Mouse (Mus musculus): ENCODE measurements around the gene Magi2. TPM values are rescaled to one million over a fixed set of nuclear protein-coding genes. Genes with fewer than 3 reads are reported as not detected.

The Magi2 gene
- polyA plus RNA-seq, 1 experiment from 2014 or later, result 6.8 TPM

GRCm38 (mm10) chr5:20469721-20470120 lies 1242.9 kb downstream of the Magi2 start:
- no peaks in the 10 kb centered on the region for H3K36me3 ChIP-seq
- H3K4me1 ChIP-seq, result no peaks in the 10 kb centered on the region
- WGBS, result 85% methylated on average over 3 of the region's 3 CpGs
- H3K9ac ChIP-seq, result no peak overlapping the region
- ATAC-seq (ENCODE audit: low FRiP score, low read depth), result no peak
- H3K4me2 ChIP-seq (replicated peaks), result no peak overlapping the region
- H3K27me3 ChIP-seq, result no peaks in the 10 kb centered on the region
- H3K9me3 ChIP-seq, result no peaks in the 10 kb centered on the region
- H3K4me3 ChIP-seq, result no peak overlapping the region
- no peak overlapping the region for H3K27ac ChIP-seq

DNA sequence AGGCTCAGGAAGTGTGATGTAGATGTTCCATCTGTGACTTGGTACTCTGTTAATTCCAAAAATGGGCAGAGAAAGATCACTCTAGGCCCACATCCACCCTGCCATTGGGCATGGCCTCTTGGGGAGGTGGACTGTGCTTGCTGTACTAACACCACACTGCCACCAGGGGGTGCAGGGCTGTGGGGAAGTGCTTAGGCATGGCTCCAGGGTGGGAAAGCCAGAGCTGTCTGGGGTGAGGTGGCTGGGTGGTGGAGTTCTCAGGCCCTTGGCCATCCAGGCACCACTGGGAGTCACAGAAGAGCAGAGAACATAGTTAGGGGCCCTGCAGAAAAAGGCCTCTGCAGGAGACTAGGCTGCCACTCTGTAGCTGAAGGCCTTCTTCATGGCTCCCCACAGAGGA lies 1243.6 kb downstream of the Magi2 start:
- Histone ChIP-seq H3K9ac (no peak overlapping the region), H3K4me1 (no peaks in the 10 kb centered on the region), H3K9me3 (no peaks in the 10 kb centered on the region), H3K27ac (no peak overlapping the region), H3K36me3 (no peaks in the 10 kb centered on the region), H3K27me3 (no peaks in the 10 kb centered on the region), H3K4me3 (no peak overlapping the region), H3K4me2 (replicated peaks) (no peak overlapping the region)
- ATAC-seq (ENCODE audit: low FRiP score, low read depth), result no peak

- H3K4me1 ChIP-seq, result peaks cover under 1% of the 10 kb centered on the region; the same call in 1 of the 2 replicates
- no peak overlapping the region for H3K4me2 ChIP-seq (replicated peaks)
- ATAC-seq (ENCODE audit: low FRiP score, low read depth), result no peak
- no peak overlapping the region for H3K27ac ChIP-seq
- H3K9me3 ChIP-seq, result no peaks in the 10 kb centered on the region
- H3K36me3 ChIP-seq, result no peaks in the 10 kb centered on the region
- 81% methylated on average over 7 of the region's 7 CpGs for WGBS
- no peak overlapping the region for H3K4me3 ChIP-seq
- no peaks in the 10 kb centered on the region for H3K27me3 ChIP-seq
- H3K9ac ChIP-seq, result no peak overlapping the region
These were observed 1257.7 kb downstream of the Magi2 start for GRCm38 (mm10) chr5:20484505-20484904.

DNA sequence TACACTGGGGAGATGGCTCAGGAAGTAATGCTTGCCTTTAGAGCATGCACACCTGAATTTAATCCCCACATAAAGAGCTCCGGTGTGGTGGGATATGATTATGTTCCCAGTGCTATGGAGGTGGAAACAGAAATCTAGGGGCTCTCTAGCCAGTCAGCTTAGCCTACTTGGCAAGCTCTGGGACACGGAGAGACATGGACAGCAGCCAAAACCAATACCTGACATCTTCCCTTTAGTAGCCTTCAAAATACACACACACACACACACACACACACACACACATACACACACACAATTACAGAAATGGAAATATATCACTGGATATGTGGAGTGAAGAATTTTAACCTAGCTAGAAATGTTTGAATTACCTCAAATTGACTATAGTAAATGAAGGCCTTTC lies 1265.1 kb downstream of the Magi2 start:
- Histone ChIP-seq H3K4me1 (peaks cover 13% of the 10 kb centered on the region), H3K36me3 (no peaks in the 10 kb centered on the region), H3K4me2 (replicated peaks) (no peak overlapping the region), H3K4me3 (no peak overlapping the region), H3K9ac (no peak overlapping the region), H3K27me3 (no peaks in the 10 kb centered on the region), H3K27ac (no peak overlapping the region), H3K9me3 (no peaks in the 10 kb centered on the region)
- ATAC-seq (ENCODE audit: low FRiP score, low read depth), result no peak; the same call in 1 of the 2 replicates
- WGBS, result 67% methylated on average over 2 of the region's 2 CpGs

DNA sequence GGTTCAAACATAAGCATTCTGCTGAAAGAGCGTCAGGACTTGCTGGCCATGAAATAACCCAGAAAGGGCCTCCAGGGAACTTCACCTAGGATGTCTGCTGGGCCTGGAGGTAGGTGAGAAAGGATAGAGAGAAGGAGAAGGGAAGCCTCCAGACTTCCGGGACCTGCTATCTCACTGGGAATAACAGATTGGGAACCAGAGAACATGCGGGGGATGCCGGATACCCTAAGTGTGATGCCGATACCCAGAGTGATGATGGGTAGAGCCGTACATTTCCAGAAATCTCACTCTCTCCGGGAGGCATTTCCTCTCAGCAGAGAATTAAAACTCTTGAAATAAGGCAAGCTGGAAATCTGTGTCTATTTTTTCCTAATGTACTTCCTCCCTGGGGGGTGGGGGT lies 1265.8 kb downstream of the Magi2 start:
- ATAC-seq (ENCODE audit: low FRiP score, low read depth), result no peak
- no peaks in the 10 kb centered on the region for H3K36me3 ChIP-seq
- 86% methylated on average over 7 of the region's 7 CpGs for WGBS
- peaks cover 17% of the 10 kb centered on the region for H3K4me1 ChIP-seq
- no peaks in the 10 kb centered on the region for H3K27me3 ChIP-seq
- H3K27ac ChIP-seq, result no peak overlapping the region
- no peaks in the 10 kb centered on the region for H3K9me3 ChIP-seq
- no peak overlapping the region for H3K9ac ChIP-seq
- no peak overlapping the region for H3K4me2 ChIP-seq (replicated peaks)
- H3K4me3 ChIP-seq, result no peak overlapping the region

DNA sequence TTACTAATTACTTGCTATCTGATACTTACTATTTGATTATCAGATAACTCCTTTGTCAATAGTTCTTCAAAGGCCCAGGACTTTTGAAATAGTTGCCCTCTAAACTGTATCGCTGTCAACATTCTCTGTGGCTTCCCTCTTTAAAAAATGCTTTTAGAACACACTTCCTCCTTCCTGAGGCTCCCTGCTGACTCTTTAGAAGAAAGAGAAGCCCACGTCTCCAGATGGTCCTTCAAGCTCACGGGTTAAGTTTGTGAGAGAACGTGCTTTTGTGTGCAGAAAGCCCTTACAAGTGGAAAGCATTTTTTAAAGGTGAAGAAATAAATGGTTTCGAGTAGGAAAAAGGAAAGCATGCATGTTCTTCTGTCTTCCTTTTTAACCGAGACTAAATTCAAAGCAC lies 1267.2 kb downstream of the Magi2 start:
- H3K27me3 ChIP-seq, result no peaks in the 10 kb centered on the region
- no peak overlapping the region for H3K9ac ChIP-seq
- peaks cover 19% of the 10 kb centered on the region for H3K4me1 ChIP-seq
- H3K9me3 ChIP-seq, result no peaks in the 10 kb centered on the region
- H3K4me3 ChIP-seq, result no peak overlapping the region
- WGBS, result 45% methylated on average over 6 of the region's 6 CpGs
- no peak overlapping the region for H3K4me2 ChIP-seq (replicated peaks)
- no peaks in the 10 kb centered on the region for H3K36me3 ChIP-seq
- ATAC-seq (ENCODE audit: low FRiP score, low read depth), result no peak
- H3K27ac ChIP-seq, result no peak overlapping the region

GRCm38 (mm10) chr5:20496924-20497323 lies 1270.1 kb downstream of the Magi2 start:
- Histone ChIP-seq H3K9ac (no peak overlapping the region), H3K27ac (no peak overlapping the region), H3K36me3 (no peaks in the 10 kb centered on the region), H3K27me3 (no peaks in the 10 kb centered on the region), H3K4me1 (peaks cover 7% of the 10 kb centered on the region), H3K4me2 (replicated peaks) (no peak overlapping the region), H3K9me3 (no peaks in the 10 kb centered on the region), H3K4me3 (no peak overlapping the region)
- WGBS, result 17% methylated on average over 8 of the region's 8 CpGs
- peak; percentile 51; the same call in 1 of the 2 replicates for ATAC-seq (ENCODE audit: low FRiP score, low read depth)

GRCm38 (mm10) chr5:20499031-20499600 lies 1272.3 kb downstream of the Magi2 start:
- no peak overlapping the region for H3K9ac ChIP-seq
- no peak overlapping the region for H3K4me2 ChIP-seq (replicated peaks)
- ATAC-seq (ENCODE audit: low FRiP score, low read depth), result no peak
- WGBS, result 48% methylated on average over 9 of the region's 9 CpGs
- no peaks in the 10 kb centered on the region for H3K36me3 ChIP-seq
- no peak overlapping the region for H3K4me3 ChIP-seq
- H3K4me1 ChIP-seq, result peaks cover 7% of the 10 kb centered on the region
- H3K27ac ChIP-seq, result no peak overlapping the region
- no peaks in the 10 kb centered on the region for H3K9me3 ChIP-seq
- no peaks in the 10 kb centered on the region for H3K27me3 ChIP-seq

DNA sequence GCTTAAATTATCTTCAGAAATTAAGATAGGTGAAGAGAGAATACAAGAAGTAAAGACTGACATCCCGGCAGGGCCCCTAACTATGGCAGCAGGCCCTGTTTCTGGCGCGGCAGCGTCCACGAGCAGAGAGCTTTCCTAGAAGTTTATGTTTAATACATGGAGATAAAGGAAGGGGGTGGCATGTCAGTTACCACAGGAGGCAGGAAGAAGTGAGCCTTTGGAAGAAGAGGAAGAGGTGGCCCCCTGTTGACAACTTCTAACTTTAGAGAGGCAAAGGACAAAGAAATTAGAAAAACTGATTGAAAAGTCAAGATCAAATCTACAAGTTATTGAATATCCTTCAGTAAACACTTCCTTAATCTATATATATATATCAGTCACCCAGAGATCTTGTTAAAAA lies 1281.8 kb downstream of the Magi2 start:
- Histone ChIP-seq H3K4me1 (peaks cover 7% of the 10 kb centered on the region), H3K9me3 (no peaks in the 10 kb centered on the region), H3K36me3 (no peaks in the 10 kb centered on the region), H3K9ac (no peak overlapping the region), H3K27ac (no peak overlapping the region), H3K4me2 (replicated peaks) (no peak overlapping the region), H3K27me3 (no peaks in the 10 kb centered on the region; the same call in 1 of the 2 replicates), H3K4me3 (no peak overlapping the region)
- no peak for ATAC-seq (ENCODE audit: low FRiP score, low read depth)
- 67% methylated on average over 5 of the region's 5 CpGs for WGBS

DNA sequence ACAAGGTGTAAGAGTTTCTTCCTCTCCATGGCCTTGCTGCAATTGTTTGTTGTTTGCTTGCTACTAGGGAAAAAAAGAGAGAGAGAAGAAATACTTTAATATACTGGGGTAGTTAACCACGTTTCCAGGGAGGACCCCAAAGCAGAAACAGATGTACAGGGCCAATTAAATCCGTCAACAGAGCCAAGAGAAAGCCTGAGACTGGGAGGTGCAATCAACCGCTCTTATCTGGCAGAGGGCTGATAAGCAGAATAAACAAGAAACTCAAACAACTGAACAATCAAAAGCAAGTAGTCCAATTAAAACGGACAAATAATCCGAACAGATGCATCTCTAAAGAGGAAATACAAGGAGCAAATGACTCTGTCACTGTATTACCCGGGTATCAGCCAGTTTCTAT lies 1282.8 kb downstream of the Magi2 start:
- WGBS, result 17% methylated on average over 6 of the region's 6 CpGs
- no peak overlapping the region for H3K27ac ChIP-seq

DNA sequence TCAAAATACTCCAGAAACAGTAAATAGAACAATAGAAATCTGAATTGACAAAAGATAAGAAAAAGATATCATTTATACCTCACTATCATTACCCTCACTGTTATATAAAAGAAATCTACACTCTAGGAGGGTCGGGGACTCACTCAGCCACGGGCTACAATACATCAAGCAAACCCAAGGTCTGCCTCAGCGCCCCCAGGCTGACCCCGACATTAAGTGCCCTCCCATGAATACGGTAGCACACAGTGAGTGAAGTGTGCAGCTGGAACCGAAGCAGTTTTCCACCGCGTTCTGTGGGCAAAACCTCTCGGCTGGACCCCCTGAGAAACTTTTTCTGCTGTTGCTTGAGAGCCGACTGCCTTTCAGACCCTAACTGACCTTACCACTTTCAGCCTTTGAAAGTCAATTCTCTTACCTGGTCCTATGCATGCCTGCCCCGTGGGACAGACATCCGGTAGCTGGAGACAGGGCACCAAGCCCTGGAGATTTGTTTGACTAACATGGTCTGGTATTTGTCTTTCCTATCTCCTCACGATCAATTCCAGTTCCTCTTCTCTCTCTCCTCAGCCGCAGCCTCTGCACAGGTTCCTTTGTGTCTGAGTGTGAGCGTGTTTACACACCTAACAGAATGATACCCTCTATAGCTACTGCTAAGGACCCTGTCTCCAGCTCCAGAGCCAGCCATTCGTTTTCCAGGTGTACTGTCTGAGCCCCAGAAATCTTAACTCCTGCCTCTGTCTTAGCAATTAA lies 1285.7 kb downstream of the Magi2 start:
- no peaks in the 10 kb centered on the region; the same call in 1 of the 2 replicates for H3K27me3 ChIP-seq
- ATAC-seq (ENCODE audit: low FRiP score, low read depth), result 0 out of 2 replicates have a peak, but pooled peaks have one; percentile 40
- H3K4me3 ChIP-seq, result no peak overlapping the region
- 29% methylated on average over 16 of the region's 16 CpGs for WGBS
- no peaks in the 10 kb centered on the region for H3K36me3 ChIP-seq
- H3K4me2 ChIP-seq (replicated peaks), result peak overlapping the region; percentile 14; the same call in 1 of the 2 replicates
- no peak overlapping the region for H3K9ac ChIP-seq
- no peaks in the 10 kb centered on the region for H3K9me3 ChIP-seq
- H3K27ac ChIP-seq, result no peak overlapping the region
- peaks cover 7% of the 10 kb centered on the region for H3K4me1 ChIP-seq

More for the DNA sequence above, 1282.8 kb downstream of the Magi2 start:
- Histone ChIP-seq H3K9me3 (no peaks in the 10 kb centered on the region), H3K4me3 (no peak overlapping the region), H3K9ac (no peak overlapping the region), H3K36me3 (no peaks in the 10 kb centered on the region), H3K27me3 (no peaks in the 10 kb centered on the region; the same call in 1 of the 2 replicates), H3K4me2 (replicated peaks) (no peak overlapping the region), H3K4me1 (peaks cover 7% of the 10 kb centered on the region)
- ATAC-seq (ENCODE audit: low FRiP score, low read depth), result no peak

DNA sequence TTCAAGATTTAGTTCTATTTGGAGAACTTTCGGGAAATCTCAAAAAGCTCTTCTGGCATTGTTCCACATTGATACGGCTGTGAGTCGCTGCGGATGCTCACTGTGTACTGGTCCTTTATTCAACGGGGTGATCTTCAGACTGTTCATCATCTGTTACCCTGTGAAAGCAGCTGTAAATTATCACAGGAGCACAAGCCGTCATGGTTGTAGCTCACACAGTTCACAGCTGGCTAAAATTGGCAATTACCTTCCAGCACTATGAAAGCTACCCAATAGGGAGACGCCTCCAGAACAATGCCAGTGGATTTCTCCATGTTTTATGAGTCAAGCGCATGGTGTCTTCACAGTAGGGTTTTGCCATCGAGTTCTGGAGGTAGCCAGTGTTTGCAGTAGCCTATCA lies 1294.8 kb downstream of the Magi2 start:
- H3K4me2 ChIP-seq (replicated peaks), result no peak overlapping the region
- ATAC-seq (ENCODE audit: low FRiP score, low read depth), result no peak

More for the DNA sequence above, 1294.8 kb downstream of the Magi2 start:
- H3K4me1 ChIP-seq, result no peaks in the 10 kb centered on the region
- no peaks in the 10 kb centered on the region for H3K9me3 ChIP-seq
- no peaks in the 10 kb centered on the region for H3K27me3 ChIP-seq
- no peak overlapping the region for H3K27ac ChIP-seq
- H3K9ac ChIP-seq, result no peak overlapping the region
- WGBS, result 76% methylated on average over 9 of the region's 9 CpGs
- no peaks in the 10 kb centered on the region for H3K36me3 ChIP-seq
- H3K4me3 ChIP-seq, result no peak overlapping the region

Data from limb, embryonic 13.5 days (tissue).